Mouse (Mus musculus): ENCODE measurements at regions not wholly inside any gene's neighbourhood (a gene's known extent, or its start where the extent isn't known, plus 50 kb on each side); places are given as distances from the start of the nearest gene placed in this dataset.

GRCm38 (mm10) chr8:78083012-78083411 is 130.1 kb upstream of the Ttc29 start:
- no peak overlapping the region for H3K4me3 ChIP-seq (replicated peaks)
- peaks cover 14% of the 10 kb centered on the region; the same call in 1 of the 2 replicates for H3K9me3 ChIP-seq
- TF ChIP-seq GATA1 (IDR thresholded peaks at IDR 0.05; ENCODE audit: borderline replicate concordance, low read length) (no peak), FLI1 (IDR thresholded peaks at IDR 0.05; ENCODE audit: low read length) (no peak)
- no peaks in the 10 kb centered on the region for H3K4me1 ChIP-seq
- no peaks in the 10 kb centered on the region for H3K36me3 ChIP-seq (replicated peaks; ENCODE audit: low read length)
- H3K27me3 ChIP-seq (replicated peaks) = no peaks in the 10 kb centered on the region

DNA sequence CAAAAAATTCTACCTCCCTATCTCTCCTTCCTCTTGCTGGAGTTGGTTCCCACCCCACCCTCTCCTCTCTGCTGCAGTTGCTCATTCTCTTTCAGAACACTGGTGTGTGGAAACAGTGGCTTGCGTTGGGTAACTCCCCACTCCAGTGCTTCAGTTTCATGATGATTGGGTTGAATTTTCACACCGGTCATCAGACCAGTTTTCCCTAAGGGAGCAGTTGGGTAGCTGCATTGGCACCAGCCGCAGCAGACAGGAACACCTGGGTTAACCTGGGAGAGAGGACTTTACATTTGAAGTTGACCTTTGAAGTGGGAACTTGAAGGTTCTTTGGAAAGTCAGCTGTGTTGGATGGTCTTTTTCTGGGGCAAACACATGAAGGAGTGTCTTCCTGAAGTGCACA is 126.7 kb upstream of the Ttc29 start:
- H3K4me3 ChIP-seq (replicated peaks) = no peak overlapping the region
- H3K9me3 ChIP-seq = peaks cover 14% of the 10 kb centered on the region; the same call in 1 of the 2 replicates
- H3K36me3 ChIP-seq (replicated peaks; ENCODE audit: low read length) = no peaks in the 10 kb centered on the region
- no peak for TF ChIP-seq FLI1 (IDR thresholded peaks at IDR 0.05; ENCODE audit: low read length)
- no peaks in the 10 kb centered on the region for H3K4me1 ChIP-seq
- no peaks in the 10 kb centered on the region for H3K27me3 ChIP-seq (replicated peaks)

- Histone ChIP-seq H3K27me3 (replicated peaks) (no peaks in the 10 kb centered on the region), H3K36me3 (replicated peaks; ENCODE audit: low read length) (no peaks in the 10 kb centered on the region), H3K4me3 (replicated peaks) (no peak overlapping the region), H3K9me3 (0 out of 2 replicates have a peak, but pooled peaks cover 3% of the 10 kb centered on the region), H3K4me1 (no peaks in the 10 kb centered on the region)
- TF ChIP-seq GATA1 (IDR thresholded peaks at IDR 0.05; ENCODE audit: borderline replicate concordance, low read length) (no peak), FLI1 (IDR thresholded peaks at IDR 0.05; ENCODE audit: low read length) (no peak)
Measured at GRCm38 (mm10) chr8:78090382-78091122, 122.5 kb upstream of the Ttc29 start.

DNA sequence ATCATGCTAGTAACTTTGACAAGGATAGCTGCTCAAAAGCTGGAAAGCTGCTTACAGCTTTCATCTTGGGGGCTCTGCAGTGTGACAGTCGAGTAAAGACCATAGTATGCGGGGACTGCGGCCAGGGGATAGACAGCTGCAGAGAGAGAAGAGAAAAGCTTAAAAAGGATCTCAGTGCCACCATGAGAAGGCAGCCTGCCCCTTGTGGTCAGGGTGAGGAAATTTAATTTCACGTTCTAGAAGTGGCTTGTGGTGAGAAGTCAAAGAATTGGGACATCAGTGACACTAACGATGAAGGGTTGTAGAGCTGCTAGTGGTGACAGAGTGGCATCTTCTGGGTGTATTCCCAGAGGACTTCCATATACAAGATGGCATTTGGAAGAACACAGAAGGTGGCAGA is 116.7 kb upstream of the Ttc29 start:
- TF ChIP-seq FLI1 (IDR thresholded peaks at IDR 0.05; ENCODE audit: low read length) = no peak
- TF ChIP-seq GATA1 (IDR thresholded peaks at IDR 0.05; ENCODE audit: borderline replicate concordance, low read length) = no peak
- H3K36me3 ChIP-seq (replicated peaks; ENCODE audit: low read length) = no peaks in the 10 kb centered on the region
- no peaks in the 10 kb centered on the region for H3K9me3 ChIP-seq
- H3K4me3 ChIP-seq (replicated peaks) = no peak overlapping the region
- H3K4me1 ChIP-seq = no peaks in the 10 kb centered on the region
- H3K27me3 ChIP-seq (replicated peaks) = no peaks in the 10 kb centered on the region

GRCm38 (mm10) chr8:78098191-78098745 is 114.8 kb upstream of the Ttc29 start:
- no peaks in the 10 kb centered on the region for H3K9me3 ChIP-seq
- no peak overlapping the region for H3K4me3 ChIP-seq (replicated peaks)
- H3K36me3 ChIP-seq (replicated peaks; ENCODE audit: low read length) = no peaks in the 10 kb centered on the region
- TF ChIP-seq FLI1 (IDR thresholded peaks at IDR 0.05; ENCODE audit: low read length) (no peak), GATA1 (IDR thresholded peaks at IDR 0.05; ENCODE audit: borderline replicate concordance, low read length) (no peak)
- H3K4me1 ChIP-seq = no peaks in the 10 kb centered on the region
- H3K27me3 ChIP-seq (replicated peaks) = no peaks in the 10 kb centered on the region

DNA sequence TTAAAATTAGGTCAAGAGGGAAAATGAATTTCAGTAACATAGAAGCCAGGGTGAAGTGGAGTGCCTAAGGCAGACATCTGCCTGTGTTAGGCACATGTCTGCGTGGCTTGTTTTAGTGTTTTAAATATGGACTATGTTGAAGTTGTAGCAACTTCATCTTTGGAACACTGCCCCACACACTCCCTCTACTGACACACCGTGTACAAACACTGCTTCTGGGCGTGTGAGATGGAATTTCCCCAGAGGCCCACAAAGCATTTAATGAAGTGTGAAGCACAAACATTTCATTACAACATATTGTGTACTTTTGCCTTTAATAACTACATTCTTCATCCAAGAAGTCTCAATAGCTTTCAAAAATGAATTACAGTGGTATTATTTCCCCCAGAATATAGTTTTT is 114.0 kb upstream of the Ttc29 start:
- Histone ChIP-seq H3K27me3 (replicated peaks) (no peaks in the 10 kb centered on the region), H3K9me3 (no peaks in the 10 kb centered on the region), H3K4me1 (no peaks in the 10 kb centered on the region), H3K4me3 (replicated peaks) (no peak overlapping the region), H3K36me3 (replicated peaks; ENCODE audit: low read length) (no peaks in the 10 kb centered on the region)
- TF ChIP-seq GATA1 (IDR thresholded peaks at IDR 0.05; ENCODE audit: borderline replicate concordance, low read length) (no peak), FLI1 (IDR thresholded peaks at IDR 0.05; ENCODE audit: low read length) (no peak)

DNA sequence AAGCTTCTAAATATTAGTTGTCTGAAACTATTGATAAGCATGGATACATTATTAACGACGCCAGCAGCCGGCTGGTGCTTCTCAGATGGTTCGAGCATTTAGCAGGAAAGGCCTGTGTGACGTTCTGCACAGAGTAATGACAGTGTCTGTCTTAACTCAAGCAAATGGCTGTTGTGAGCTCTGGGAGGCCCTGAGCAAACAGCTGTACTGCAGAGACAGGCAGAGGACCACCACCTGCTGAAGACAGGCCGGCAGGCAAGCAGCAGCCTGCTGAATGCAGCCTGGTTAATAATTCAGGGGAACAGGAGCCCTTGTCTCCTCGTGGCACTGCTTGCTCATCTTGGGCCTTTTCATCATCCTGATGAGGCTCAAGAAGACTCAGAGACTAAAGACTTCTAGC is 105.8 kb upstream of the Ttc29 start:
- TF ChIP-seq GATA1 (IDR thresholded peaks at IDR 0.05; ENCODE audit: borderline replicate concordance, low read length) (no peak), FLI1 (IDR thresholded peaks at IDR 0.05; ENCODE audit: low read length) (no peak)
- H3K36me3 ChIP-seq (replicated peaks; ENCODE audit: low read length) = no peaks in the 10 kb centered on the region
- H3K27me3 ChIP-seq (replicated peaks) = no peaks in the 10 kb centered on the region
- no peaks in the 10 kb centered on the region for H3K4me1 ChIP-seq
- peaks cover 2% of the 10 kb centered on the region; the same call in 1 of the 2 replicates for H3K9me3 ChIP-seq
- no peak overlapping the region for H3K4me3 ChIP-seq (replicated peaks)

DNA sequence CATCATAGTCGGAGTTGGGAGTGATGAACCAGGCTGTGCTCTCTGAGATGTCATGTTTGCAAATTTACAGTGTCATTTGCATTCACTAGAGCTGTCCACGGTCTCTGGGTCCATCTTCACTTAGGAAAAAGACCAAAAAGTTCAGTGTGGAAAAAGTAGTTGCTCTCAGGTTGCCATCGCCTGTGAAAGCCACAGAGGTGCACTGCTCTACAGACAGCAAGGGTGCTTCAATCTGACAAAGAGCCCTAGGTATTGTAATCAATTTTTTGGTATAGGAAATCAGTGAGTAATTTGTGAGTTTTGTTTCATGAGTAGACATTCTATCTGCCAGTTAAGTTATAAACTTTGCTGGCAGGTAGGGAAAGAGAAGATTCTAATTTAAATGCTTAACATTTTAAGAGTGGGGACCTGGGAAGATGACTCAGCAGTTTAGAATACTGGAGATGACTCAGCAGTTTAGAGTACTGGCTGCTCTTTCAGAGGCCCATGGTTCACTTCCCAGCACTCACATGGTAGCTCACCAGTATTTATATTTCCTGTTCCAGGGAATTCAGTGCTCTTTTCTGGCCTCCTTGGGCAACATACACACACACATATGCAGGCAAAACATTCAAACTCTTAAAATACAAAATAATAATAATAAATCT is 103.0 kb upstream of the Ttc29 start:
- Histone ChIP-seq H3K9me3 (peaks cover 2% of the 10 kb centered on the region; the same call in 1 of the 2 replicates), H3K27me3 (replicated peaks) (no peaks in the 10 kb centered on the region), H3K4me1 (peaks cover 8% of the 10 kb centered on the region; the same call in 1 of the 2 replicates), H3K4me3 (replicated peaks) (no peak overlapping the region), H3K36me3 (replicated peaks; ENCODE audit: low read length) (no peaks in the 10 kb centered on the region)
- no peak for TF ChIP-seq FLI1 (IDR thresholded peaks at IDR 0.05; ENCODE audit: low read length)
- TF ChIP-seq GATA1 (IDR thresholded peaks at IDR 0.05; ENCODE audit: borderline replicate concordance, low read length) = no peak

DNA sequence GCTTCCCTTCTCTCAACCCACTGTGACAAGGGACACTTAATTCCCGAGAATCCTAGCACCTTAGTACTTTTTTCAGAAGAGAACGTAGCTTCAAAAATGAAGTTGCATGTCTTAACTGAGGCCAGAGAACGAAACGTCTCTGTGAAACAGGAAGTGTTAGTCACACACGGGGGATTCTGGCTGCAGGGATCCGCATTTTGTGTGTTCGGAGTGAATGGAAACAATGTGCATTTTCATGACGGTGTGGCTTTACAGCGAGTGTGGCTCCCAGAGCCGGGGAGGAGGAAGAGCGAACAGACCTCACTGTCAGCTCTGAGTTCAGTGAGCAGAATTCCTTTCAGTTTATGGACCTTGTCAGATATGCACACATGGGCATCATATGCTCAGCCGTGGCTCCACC is 100.0 kb upstream of the Ttc29 start:
- H3K36me3 ChIP-seq (replicated peaks; ENCODE audit: low read length) = no peaks in the 10 kb centered on the region
- H3K27me3 ChIP-seq (replicated peaks) = no peaks in the 10 kb centered on the region
- H3K4me1 ChIP-seq = peaks cover 8% of the 10 kb centered on the region; the same call in 1 of the 2 replicates
- H3K4me3 ChIP-seq (replicated peaks) = peak overlapping the region; percentile 81
- TF ChIP-seq FLI1 (IDR thresholded peaks at IDR 0.05; ENCODE audit: low read length) = no peak
- TF ChIP-seq GATA1 (IDR thresholded peaks at IDR 0.05; ENCODE audit: borderline replicate concordance, low read length) = no peak
- no peaks in the 10 kb centered on the region for H3K9me3 ChIP-seq

- Histone ChIP-seq H3K9me3 (no peaks in the 10 kb centered on the region), H3K4me3 (replicated peaks) (no peak overlapping the region), H3K36me3 (replicated peaks; ENCODE audit: low read length) (no peaks in the 10 kb centered on the region), H3K4me1 (peaks cover 8% of the 10 kb centered on the region; the same call in 1 of the 2 replicates), H3K27me3 (replicated peaks) (no peaks in the 10 kb centered on the region)
- TF ChIP-seq FLI1 (IDR thresholded peaks at IDR 0.05; ENCODE audit: low read length) (no peak), GATA1 (IDR thresholded peaks at IDR 0.05; ENCODE audit: borderline replicate concordance, low read length) (no peak)
Measured at GRCm38 (mm10) chr8:78114512-78114911, 98.6 kb upstream of the Ttc29 start.

Data from megakaryocyte, embryonic 14.5 days (primary cell).